Mouse (Mus musculus) T-cell, adult 2 months (primary cell): ENCODE measurements around the gene Slc27a3.

Experiments
- DNase-seq: peaks from one replicate; pipeline ENCODE4 v3.0.0; 2022; ENCODE audit warnings: low spot score

The Slc27a3 gene

DNA sequence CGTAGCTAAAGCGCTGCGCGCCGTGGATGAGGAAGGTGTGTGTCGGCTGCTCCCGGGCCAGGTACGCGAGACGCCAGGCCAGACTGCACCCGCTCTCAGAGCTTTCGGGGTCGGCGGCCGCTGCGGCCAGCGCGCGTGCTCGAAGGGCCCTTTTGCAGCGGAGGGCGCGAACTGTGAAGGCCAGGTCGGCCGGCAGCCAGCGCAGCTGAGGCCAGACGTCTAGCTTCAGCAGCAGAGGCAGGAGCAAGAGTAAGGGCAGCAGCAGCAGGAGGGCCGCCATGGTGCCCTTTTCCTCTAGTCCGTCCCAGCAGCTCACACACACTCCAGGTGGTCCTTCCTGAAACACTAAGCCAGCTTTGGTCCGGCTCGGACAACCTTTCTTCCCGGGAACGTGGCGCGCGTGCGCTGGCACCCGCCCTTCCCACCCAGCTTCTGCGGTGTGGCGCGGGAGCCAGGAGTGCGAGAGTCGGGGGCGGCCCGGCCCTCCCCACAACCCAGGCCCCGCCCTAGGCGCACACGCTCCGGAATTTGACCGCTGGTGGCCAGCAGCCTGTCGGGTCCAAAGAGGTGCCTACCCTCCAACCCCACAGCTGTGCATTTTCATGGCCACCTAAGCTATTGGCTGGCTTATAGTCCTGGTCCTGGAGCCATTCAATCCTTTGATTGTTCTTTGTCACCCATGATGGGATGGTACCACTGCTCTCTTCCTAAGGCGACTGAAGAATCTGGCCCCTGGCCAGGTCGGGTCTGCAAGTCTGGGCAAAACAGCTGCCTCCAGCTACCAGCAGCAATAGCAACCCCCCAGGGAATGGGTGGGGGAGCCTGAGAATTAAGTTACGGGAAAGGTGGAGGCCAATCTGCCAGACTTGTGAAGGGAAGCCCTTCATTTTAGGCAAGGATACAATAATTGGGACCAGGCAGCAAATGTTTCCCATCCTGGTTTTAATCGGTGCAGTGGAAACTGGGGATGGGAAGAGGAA is at the start of gene Slc27a3:
Slc27a3 (minus strand) TSS at position 428 of the 980 bp plus-strand sequence.
- DNase-seq: no peak

DNA sequence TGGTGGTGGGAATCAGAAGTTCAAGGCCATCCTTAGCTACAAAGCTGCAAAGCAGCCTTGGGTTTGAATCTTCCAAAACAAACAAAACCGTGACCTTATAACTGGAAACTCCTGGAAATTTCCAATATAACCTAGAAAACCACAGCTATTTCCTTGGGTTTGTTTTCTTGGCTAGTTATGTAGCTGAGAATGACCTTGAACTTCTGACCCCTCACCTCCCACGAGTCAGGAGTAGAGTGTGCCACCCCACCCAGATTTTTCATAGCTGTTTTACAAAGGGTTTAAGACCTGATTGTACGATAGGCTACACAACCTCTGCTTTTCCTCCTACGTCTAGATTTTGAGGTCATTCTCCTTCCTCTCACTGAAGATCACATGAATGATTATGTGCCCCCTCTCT is 47.4 kb upstream of the Slc27a3 start:
- DNase-seq: no peak

GRCm38 (mm10) chr3:90434073-90434730 is 44.5 kb upstream of the Slc27a3 start:
- DNase-seq: no peak

DNA sequence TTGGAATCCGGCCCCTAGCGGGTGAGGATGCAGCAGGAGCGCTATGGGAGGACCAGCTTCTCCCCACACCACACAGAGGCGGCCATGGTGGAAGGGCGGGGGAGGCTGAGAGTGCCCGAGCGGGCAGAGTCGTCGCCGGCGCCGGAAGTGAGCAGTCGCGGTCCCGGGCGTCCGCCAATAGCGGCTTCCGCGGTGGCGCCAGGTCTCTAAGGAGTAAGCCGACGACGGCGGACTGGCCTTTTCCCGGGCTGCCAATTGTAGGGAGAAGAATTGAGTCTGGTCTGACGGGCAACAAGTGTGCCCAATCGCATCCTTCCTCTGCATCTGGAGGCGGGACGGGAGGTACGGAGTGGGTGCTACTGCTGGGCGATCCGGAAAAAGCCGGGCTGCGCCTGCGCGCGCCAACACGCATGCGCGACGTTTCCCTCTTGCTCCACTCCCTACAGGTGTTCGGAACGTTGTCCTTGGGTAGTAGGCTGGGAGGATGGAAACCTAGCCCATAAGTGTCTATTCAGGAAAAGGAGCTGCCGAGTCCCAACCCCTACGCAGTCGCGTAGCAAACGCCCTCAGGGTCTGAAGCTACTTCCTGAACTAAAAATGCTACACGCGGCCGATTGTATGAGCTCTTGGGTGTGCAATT is 43.8 kb upstream of the Slc27a3 start, which contains the start of gene Ints3:
Ints3 (minus strand) TSS at position 242 of the 640 bp plus-strand sequence.
- DNase-seq: peak; percentile 98

GRCm38 (mm10) chr3:90432811-90433219 is 43.1 kb upstream of the Slc27a3 start:
- DNase-seq: peak; percentile 6

- DNase-seq: no peak
Measured at GRCm38 (mm10) chr3:90432348-90432747, 42.6 kb upstream of the Slc27a3 start.

- DNase-seq: no peak
Measured at GRCm38 (mm10) chr3:90429576-90429975, 39.8 kb upstream of the Slc27a3 start.

- DNase-seq: no peak
Measured at GRCm38 (mm10) chr3:90428186-90428585, 38.4 kb upstream of the Slc27a3 start.

- DNase-seq: no peak
Measured at GRCm38 (mm10) chr3:90427574-90427973, 37.8 kb upstream of the Slc27a3 start.

- DNase-seq: no peak
Measured at GRCm38 (mm10) chr3:90425499-90425898, 35.8 kb upstream of the Slc27a3 start.

- DNase-seq: no peak
Measured at GRCm38 (mm10) chr3:90423549-90423948, 33.8 kb upstream of the Slc27a3 start.

DNA sequence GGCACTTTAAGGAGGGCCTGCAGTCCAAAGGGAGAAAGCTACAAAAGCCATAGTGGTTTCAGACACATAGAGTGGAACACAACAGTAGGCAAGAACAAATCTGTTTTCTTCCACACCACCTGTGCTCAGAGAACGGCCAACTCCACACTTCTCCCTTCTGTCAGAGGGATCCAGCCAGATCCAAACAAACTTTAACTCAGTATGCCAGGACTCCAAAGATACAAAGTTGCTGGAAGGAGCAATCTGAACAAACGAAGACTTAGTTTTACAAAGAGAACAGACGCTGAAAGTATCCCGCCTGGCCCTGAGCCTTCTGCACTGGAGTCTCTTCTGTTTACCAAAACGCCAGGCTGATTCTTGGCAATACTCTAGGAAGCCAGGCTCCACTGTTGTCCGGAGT is 31.0 kb upstream of the Slc27a3 start:
- no peak for DNase-seq

DNA sequence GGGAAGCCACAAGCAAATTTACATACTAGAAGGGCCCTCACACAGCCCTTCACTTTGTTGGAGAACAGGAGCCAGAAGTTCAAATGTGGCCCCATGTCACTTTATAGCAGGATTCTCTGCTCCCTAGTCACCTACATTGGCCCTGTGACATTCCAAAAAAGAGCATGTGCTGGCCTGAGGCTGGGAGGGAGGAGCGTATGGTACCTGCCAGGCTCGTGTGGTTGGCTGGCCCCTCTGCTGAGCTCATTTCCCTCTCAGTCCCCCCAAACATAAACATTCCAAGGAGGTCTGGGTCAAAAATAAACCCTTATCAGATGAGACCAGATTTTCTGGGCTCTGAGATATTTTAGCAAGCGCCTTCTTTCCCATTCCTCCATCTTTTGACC is 23.3 kb upstream of the Slc27a3 start:
- DNase-seq: no peak

DNA sequence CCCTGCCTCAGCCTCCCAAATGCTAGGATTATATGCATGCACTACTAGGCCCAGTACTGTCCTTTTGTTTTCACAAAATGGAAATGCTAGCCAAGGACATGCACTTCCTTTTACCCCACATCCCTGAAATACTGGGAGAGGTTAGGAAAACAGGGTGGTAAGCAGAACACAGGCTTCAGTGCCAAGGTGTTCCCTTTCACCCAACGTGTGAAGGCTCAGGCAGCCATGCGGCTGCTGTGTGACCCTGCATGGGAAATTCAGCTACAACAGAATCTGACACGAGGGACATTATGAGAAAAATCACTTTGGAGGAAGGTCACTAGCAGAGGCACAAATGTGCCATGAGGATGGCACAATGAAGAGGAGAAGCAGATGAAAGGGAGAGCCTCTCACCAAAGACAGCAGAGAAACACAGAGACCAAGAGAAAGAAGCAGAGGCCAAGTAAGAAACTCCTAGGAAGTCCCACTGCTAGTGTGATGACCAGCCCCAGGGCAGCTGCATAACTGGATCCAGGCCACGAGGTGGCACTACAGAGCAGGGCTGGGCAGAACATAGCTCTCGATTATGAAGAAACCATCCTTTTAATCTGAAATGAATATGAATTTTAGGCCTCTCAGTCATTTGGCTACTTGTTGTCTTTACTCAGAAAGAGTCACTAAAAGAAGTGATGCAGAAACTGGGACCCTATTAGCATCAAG is 22.7 kb upstream of the Slc27a3 start:
- peak; percentile 50 for DNase-seq

DNA sequence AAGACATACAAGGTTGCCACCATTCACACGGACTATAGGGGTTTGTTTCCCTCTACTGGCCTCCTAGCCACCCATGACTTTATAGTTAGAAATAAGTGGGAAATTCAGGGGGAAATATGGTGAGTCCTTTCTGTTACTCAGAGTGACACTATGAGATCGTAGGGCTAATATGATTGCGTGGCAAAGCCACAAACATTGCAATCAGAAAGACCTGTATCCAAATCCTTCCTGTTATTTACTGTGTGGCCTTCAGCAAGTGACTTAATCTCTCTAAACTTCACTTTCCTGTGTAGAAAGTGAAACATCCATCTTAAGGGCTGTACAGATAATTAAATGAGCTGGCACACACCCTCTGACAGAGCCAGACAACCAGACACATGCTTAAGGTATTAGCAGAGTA is 19.0 kb upstream of the Slc27a3 start:
- DNase-seq: no peak

DNA sequence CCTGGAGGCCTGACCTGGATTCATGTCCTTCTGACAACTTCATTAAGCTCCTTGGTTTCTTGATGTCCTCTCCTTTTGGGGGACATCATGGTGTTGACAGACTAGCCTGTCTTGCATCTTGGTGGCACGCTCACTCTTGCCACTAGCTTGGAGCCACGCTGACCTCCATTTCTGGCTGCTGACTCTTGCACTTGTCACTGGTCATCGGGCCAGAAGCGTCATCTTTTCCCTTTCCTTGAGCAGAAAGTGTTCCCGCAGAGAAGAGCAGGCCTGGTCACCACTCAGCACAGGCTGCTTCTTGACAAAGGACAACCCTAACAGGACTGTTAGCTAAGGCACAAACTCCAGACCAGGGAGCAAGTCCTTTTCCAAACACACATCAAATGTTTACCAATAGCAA is 16.7 kb upstream of the Slc27a3 start:
- no peak for DNase-seq

GRCm38 (mm10) chr3:90404609-90405008 is 14.9 kb upstream of the Slc27a3 start:
- DNase-seq: no peak

DNA sequence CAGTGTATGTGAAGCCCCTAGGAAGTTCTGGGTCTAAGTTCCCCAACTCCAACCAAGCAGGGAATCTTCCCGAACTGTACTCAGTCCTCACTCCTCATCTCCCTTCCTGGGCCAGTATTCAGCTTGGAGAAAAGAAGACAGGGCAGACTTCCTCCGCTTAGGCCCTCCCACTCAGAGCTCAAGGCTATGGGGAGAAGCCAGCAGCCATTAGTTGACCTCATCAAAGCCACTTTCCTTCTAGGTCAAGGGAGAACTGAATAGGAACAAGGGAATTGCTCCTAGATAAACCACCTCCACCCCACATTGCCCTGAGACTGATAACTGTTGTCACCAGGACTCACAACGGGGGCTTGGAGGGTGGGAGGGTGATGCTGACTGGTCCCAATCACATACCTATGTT is 14.4 kb upstream of the Slc27a3 start:
- DNase-seq: no peak

DNA sequence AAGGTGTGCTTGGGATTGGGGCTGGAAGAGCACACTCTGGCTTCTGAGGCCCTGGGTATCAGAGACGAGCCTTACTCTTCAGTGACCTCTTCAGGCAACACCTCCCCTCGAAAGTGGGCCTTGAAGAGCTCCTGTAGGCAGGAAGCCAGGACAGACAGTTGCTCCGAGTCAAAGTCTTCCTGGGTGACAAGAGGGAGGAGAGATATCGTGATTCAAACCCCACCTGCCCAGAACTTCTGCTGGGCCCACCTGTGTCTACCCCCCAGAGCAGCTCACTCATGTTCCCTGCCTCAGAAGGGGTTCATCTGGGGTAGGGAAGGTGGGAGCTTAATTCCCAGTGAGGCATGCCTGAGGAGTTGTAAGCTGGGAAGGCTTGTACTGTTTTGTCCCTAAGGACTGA is 11.3 kb upstream of the Slc27a3 start:
- DNase-seq: no peak

DNA sequence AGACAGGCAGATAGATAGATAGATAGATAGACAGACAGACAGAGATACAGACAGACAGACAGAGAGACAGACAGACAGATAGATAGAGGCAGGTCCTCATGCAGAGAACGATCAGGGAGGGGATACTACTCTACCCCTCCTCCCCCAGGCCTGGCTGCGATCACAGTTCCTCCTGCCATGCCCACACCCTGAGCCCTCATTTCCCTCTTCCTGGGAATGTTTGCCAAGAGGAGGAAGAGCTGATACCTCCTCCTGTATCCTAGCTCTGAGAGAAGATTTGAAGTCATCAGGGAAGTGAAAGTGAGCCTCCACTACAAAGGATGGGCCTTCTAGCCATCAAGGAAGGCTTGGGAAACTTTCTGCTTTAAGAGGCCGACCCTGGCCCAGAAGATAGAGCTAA is 5.9 kb upstream of the Slc27a3 start:
- no peak for DNase-seq

GRCm38 (mm10) chr3:90392661-90393060 is 2.9 kb upstream of the Slc27a3 start:
- DNase-seq: no peak

- no peak for DNase-seq
Measured at GRCm38 (mm10) chr3:90391941-90392340, 2.2 kb upstream of the Slc27a3 start.
